Mouse (Mus musculus) stomach, postnatal 0 days (tissue): ENCODE data around the gene Pde1c. TPM values are rescaled to one million over a fixed set of nuclear protein-coding genes. Genes with fewer than 3 reads are reported as not detected.

Experiments used
- ATAC-seq: fragments of 200-750 bp; cut with Nextera tagmentation; 2 replicates; pipeline ENCODE4 v1.8.0; 2017; ENCODE audit not compliant: low FRiP score, low TSS enrichment
- DNase-seq: peaks from one replicate; pipeline ENCODE4 v3.0.0-alpha.2; 2016; ENCODE audit warnings: low spot score
- H3K27ac ChIP-seq: fragments of 300-500 bp; sonication (generic); replicated peaks from 2 replicates; pipeline ENCODE4 v1.5.1; 2014; ENCODE audit warnings: mild to moderate bottlenecking, control low read depth
- H3K27me3 ChIP-seq: fragments of 300-500 bp; sonication (generic); 2 replicates; pipeline ENCODE4 v1.6.1; 2014; ENCODE audit warnings: low read length; ENCODE audit not compliant: control insufficient read depth, insufficient read depth
- H3K36me3 ChIP-seq: fragments of 300-500 bp; sonication (generic); 2 replicates; pipeline ENCODE4 v1.6.1; 2014; ENCODE audit warnings: low read length, mixed read lengths; ENCODE audit not compliant: control insufficient read depth, insufficient read depth
- H3K4me1 ChIP-seq: fragments of 300-500 bp; sonication (generic); replicated peaks from 2 replicates; pipeline ENCODE4 v1.6.1; 2014; ENCODE audit warnings: antibody characterized with exemption; ENCODE audit not compliant: control insufficient read depth, insufficient read depth
- H3K4me2 ChIP-seq: fragments of 300-500 bp; sonication (generic); replicated peaks from 2 replicates; pipeline ENCODE4 v1.6.1; 2014; ENCODE audit warnings: low read depth, mild to moderate bottlenecking, control low read depth, moderate library complexity
- H3K4me3 ChIP-seq: fragments of 300-500 bp; sonication (generic); 2 replicates; pipeline ENCODE4 v1.5.1; 2014; ENCODE audit warnings: low read depth, low read length, control low read depth
- H3K9ac ChIP-seq: fragments of 300-500 bp; sonication (generic); 2 replicates; pipeline ENCODE4 v1.6.1; 2014; ENCODE audit warnings: mild to moderate bottlenecking, low read length, control low read depth, mixed read lengths
- H3K9me3 ChIP-seq: fragments of 300-500 bp; sonication (generic); 2 replicates; pipeline ENCODE4 v1.6.1; 2016; ENCODE audit warnings: low read length; ENCODE audit not compliant: control insufficient read depth
- CTCF ChIP-seq: IDR thresholded peaks from 2 replicates; pipeline ENCODE4 v1.5.1; 2016; ENCODE audit warnings: antibody characterized with exemption, low read depth, mild to moderate bottlenecking, moderate library complexity
- EP300 ChIP-seq: optimal IDR thresholded peaks from 2 replicates; pipeline ENCODE3; 2016; ENCODE audit warnings: antibody characterized with exemption
- WGBS: fragments of 180-500 bp; shearing (Covaris S2); extraction: QIAGEN DNeasy Blood & Tissue Kit; methylation state at CpG from one replicate; pipeline ENCODE4 v1.1.7; 2014; 5-methylcytosine and 5-hydroxymethylcytosine counted together
- polyA plus RNA-seq: library from polyadenylated mRNA; unstranded; fragments of >200 nt; fragmentation: Nextera tagmentation; extraction: Ambion mirVana; gene quantifications from 2 replicates; pipeline ENCODE4 v1.2.1, GENCODE M21; 2015

Pde1c gene
- polyA plus RNA-seq, 1 experiment from 2014 or later: 1.8 TPM

GRCm38 (mm10) chr6:56362128-56362545, 206.8 kb downstream of the Pde1c start:
- Histone ChIP-seq H3K4me2 (peak overlapping the region; percentile 69), H3K9me3 (no peaks in the 10 kb centered on the region), H3K27ac (0 out of 2 replicates have a peak overlapping the region, but pooled peaks have one; percentile 24), H3K36me3 (no peaks in the 10 kb centered on the region), H3K4me1 (peaks cover 5% of the 10 kb centered on the region; the same call in 1 of the 2 replicates), H3K9ac (peak overlapping the region; percentile 45), H3K4me3 (peak overlapping the region; percentile 39), H3K27me3 (no peaks in the 10 kb centered on the region)
- TF ChIP-seq CTCF (peak; percentile 59), EP300 (no peak)
- DNase-seq: peak; percentile 78
- 3% methylated on average over 10 of the region's 10 CpGs for WGBS
- peak; percentile 93 for ATAC-seq

GRCm38 (mm10) chr6:56361348-56362127, 207.4 kb downstream of the Pde1c start:
- WGBS: 5% methylated on average over 19 of the region's 19 CpGs
- Histone ChIP-seq H3K27ac (0 out of 2 replicates have a peak overlapping the region, but pooled peaks have one; percentile 24), H3K9me3 (no peaks in the 10 kb centered on the region), H3K36me3 (no peaks in the 10 kb centered on the region), H3K27me3 (no peaks in the 10 kb centered on the region), H3K9ac (peak overlapping the region; percentile 45), H3K4me2 (peak overlapping the region; percentile 69), H3K4me1 (peaks cover 5% of the 10 kb centered on the region; the same call in 1 of the 2 replicates), H3K4me3 (peak overlapping the region; percentile 39)
- ATAC-seq (peak; percentile 25; the same call in 1 of the 2 replicates), DNase-seq (peak; percentile 27)
- TF ChIP-seq CTCF (no peak), EP300 (no peak)

DNA sequence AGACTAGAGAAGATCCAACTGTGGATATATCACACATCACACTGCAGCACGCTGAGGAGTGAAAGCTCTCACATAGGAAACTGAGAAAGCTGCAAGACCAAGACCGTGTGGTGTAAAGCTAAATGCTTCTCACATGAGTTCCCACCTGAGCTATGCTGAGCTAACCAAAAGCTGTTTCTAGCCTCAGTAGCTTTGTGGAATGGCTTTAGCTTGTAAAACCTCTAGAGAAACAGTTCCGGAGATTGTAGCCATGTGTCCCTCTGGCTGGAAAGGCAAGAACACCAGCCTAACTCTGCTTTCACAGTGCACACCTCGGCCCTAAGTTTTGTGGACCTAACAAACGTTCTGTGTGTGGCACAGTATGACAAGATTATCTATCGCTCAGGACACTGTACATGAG, 208.8 kb downstream of the Pde1c start:
- Histone ChIP-seq H3K27me3 (no peaks in the 10 kb centered on the region), H3K4me1 (peaks cover 5% of the 10 kb centered on the region; the same call in 1 of the 2 replicates), H3K4me3 (no peak overlapping the region), H3K4me2 (peak overlapping the region; percentile 17; the same call in 1 of the 2 replicates), H3K36me3 (no peaks in the 10 kb centered on the region), H3K27ac (no peak overlapping the region), H3K9me3 (no peaks in the 10 kb centered on the region), H3K9ac (no peak overlapping the region)
- DNase-seq (no peak), ATAC-seq (no peak)
- TF ChIP-seq CTCF: no peak
- no peak for TF ChIP-seq EP300
- whole genome bisulfite sequencing: 39% methylated on average over 6 of the region's 6 CpGs

DNA sequence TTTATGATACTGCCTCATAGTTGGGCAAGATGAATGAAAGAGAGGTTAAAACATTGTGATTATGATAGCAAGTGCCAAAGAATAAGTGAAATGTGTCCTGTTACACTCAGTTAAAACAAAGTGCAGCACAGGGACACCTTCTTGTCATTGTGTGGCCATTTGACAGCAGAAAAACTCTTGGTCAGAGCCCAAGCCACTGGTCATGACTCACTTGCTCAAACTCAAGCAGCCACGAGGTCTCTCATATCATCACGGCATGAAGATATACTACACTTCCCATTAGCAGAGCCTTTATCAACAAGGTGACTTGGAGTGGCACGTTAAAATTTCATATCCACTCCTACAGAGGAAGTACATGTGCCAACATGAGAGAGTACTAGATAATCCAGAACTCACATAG, 209.8 kb downstream of the Pde1c start:
- TF ChIP-seq CTCF (no peak), EP300 (no peak)
- H3K4me2 ChIP-seq: 0 out of 2 replicates have a peak overlapping the region, but pooled peaks have one; percentile 3
- no peaks in the 10 kb centered on the region for H3K36me3 ChIP-seq
- H3K27ac ChIP-seq: no peak overlapping the region
- 36% methylated on average over 3 of the region's 3 CpGs for WGBS
- H3K4me1 ChIP-seq: peaks cover 5% of the 10 kb centered on the region; the same call in 1 of the 2 replicates
- H3K9ac ChIP-seq: no peak overlapping the region
- no peak overlapping the region for H3K4me3 ChIP-seq
- no peaks in the 10 kb centered on the region for H3K9me3 ChIP-seq
- peak; percentile 22 for DNase-seq
- H3K27me3 ChIP-seq: no peaks in the 10 kb centered on the region
- no peak; the same call in 1 of the 2 replicates for ATAC-seq

DNA sequence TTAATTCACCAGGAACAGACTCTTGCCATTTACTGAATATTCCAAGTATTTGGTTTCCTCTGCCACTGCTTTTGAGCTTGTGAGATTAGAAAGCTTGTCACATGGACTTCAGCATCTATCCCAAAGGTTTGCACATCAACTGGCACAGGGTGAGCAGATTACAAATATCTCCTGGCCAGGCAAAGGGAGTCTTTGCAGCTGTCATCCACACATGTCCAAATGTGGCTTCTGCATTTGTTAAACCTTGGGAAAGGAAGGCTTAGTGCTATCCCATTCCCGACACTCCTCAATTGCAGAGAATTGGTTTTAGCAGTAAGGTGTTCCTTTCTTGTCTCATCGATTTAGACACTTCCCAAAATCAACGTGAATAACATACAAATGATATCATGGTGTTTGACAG, 221.7 kb downstream of the Pde1c start:
- Histone ChIP-seq H3K9me3 (no peaks in the 10 kb centered on the region), H3K4me2 (no peak overlapping the region), H3K4me3 (no peak overlapping the region), H3K27ac (no peak overlapping the region), H3K27me3 (no peaks in the 10 kb centered on the region), H3K9ac (no peak overlapping the region), H3K4me1 (no peaks in the 10 kb centered on the region), H3K36me3 (no peaks in the 10 kb centered on the region)
- TF ChIP-seq EP300 (no peak), CTCF (no peak)
- DNase-seq: no peak
- ATAC-seq: no peak
- WGBS: 77% methylated on average over 3 of the region's 3 CpGs

DNA sequence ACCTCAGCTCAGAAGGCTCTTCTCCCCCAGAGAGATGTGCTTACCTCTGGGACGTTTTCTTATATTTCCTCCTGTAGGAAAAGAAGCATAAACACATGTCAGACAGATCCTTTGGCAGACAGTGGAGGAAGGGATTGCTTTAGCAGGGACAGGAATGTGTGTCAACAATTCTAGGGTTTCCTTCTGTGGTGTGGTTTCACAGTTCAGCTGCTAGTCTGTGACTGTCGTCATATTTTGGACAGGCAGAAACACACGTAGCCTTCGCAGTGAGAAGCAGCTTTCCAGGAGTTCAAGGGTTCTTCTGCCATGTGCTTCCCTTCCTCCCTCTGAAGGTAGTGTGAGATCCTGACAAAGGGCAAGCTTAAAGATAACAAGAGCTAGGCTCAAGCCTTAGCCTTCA, 223.8 kb downstream of the Pde1c start:
- no peak for DNase-seq

More for the DNA sequence above, 223.8 kb downstream of the Pde1c start:
- no peaks in the 10 kb centered on the region for H3K4me1 ChIP-seq
- H3K4me2 ChIP-seq: no peak overlapping the region
- H3K27me3 ChIP-seq: no peaks in the 10 kb centered on the region
- no peak overlapping the region for H3K9ac ChIP-seq
- TF ChIP-seq EP300: no peak
- H3K27ac ChIP-seq: no peak overlapping the region
- H3K36me3 ChIP-seq: no peaks in the 10 kb centered on the region
- WGBS: 36% methylated on average over 4 of the region's 4 CpGs
- no peak overlapping the region for H3K4me3 ChIP-seq
- H3K9me3 ChIP-seq: no peaks in the 10 kb centered on the region
- no peak for ATAC-seq
